Mouse (Mus musculus) embryo, embryonic 10 days (tissue): ENCODE results near the gene Cxcr2.

Experiments
- DNase-seq: peaks from one replicate; pipeline ENCODE4 v3.0.0-alpha.2; 2015; ENCODE audit warnings: low spot score

The Cxcr2 gene

GRCm38 (mm10) chr1:74197726-74198470, 44.1 kb downstream of the Cxcr2 start:
- no peak for DNase-seq

GRCm38 (mm10) chr1:74199046-74199445, 45.3 kb downstream of the Cxcr2 start:
- no peak for DNase-seq

- DNase-seq, result no peak
Observed at GRCm38 (mm10) chr1:74201048-74201844, 47.5 kb downstream of the Cxcr2 start.

GRCm38 (mm10) chr1:74203457-74203856, 49.7 kb downstream of the Cxcr2 start:
- no peak for DNase-seq

- DNase-seq, result peak; percentile 61
Observed at GRCm38 (mm10) chr1:74205881-74206280, 52.1 kb downstream of the Cxcr2 start.

- no peak for DNase-seq
Observed at GRCm38 (mm10) chr1:74206642-74207041, 52.9 kb downstream of the Cxcr2 start.

- no peak for DNase-seq
Observed at GRCm38 (mm10) chr1:74207906-74208305, 54.1 kb downstream of the Cxcr2 start.

GRCm38 (mm10) chr1:74208941-74209340, 55.2 kb downstream of the Cxcr2 start:
- no peak for DNase-seq
